Mouse (Mus musculus) midbrain, postnatal 0 days (tissue): ENCODE results near the gene Cdsn. TPM values are rescaled to one million over a fixed set of nuclear protein-coding genes. Genes with fewer than 3 reads are reported as not detected.
"Not testable (repeated sequence)": the region's sequence is repeated elsewhere in the genome, so short reads cannot be mapped to it uniquely, and the experiment has no call there.

Experiments
- ATAC-seq: fragments of 200-750 bp; cut with Nextera tagmentation; 2 replicates; pipeline ENCODE4 v1.8.0; 2017; ENCODE audit warnings: moderate number of reproducible peaks, mild to moderate bottlenecking, moderate TSS enrichment, moderate library complexity; ENCODE audit not compliant: low FRiP score
- DNase-seq: peaks from one replicate; pipeline ENCODE4 v3.0.0-alpha.2; 2015; ENCODE audit warnings: low spot score
- H3K27ac ChIP-seq: fragments of 300-500 bp; sonication (generic); 2 replicates; pipeline ENCODE4 v1.5.1; 2014; ENCODE audit warnings: low read depth, mild to moderate bottlenecking, low read length, mixed read lengths
- H3K27me3 ChIP-seq: fragments of 300-500 bp; sonication (generic); 2 replicates; pipeline ENCODE4 v1.6.1; 2014; ENCODE audit warnings: low read length, control low read depth, mixed read lengths; ENCODE audit not compliant: insufficient read depth
- H3K36me3 ChIP-seq: fragments of 300-500 bp; sonication (generic); 2 replicates; pipeline ENCODE4 v1.6.1; 2014; ENCODE audit warnings: low read length, control low read depth, mixed read lengths; ENCODE audit not compliant: insufficient read depth
- H3K4me1 ChIP-seq: fragments of 300-500 bp; sonication (generic); 2 replicates; pipeline ENCODE4 v1.6.1; 2014; ENCODE audit warnings: mild to moderate bottlenecking, control low read depth, antibody characterized with exemption, low read length, mixed read lengths; ENCODE audit not compliant: insufficient read depth
- H3K4me2 ChIP-seq: fragments of 300-500 bp; sonication (generic); 2 replicates; pipeline ENCODE4 v1.6.1; 2014; ENCODE audit warnings: low read depth, mild to moderate bottlenecking, low read length, mixed read lengths; ENCODE audit not compliant: poor library complexity, severe bottlenecking
- H3K4me3 ChIP-seq: fragments of 300-500 bp; sonication (generic); 2 replicates; pipeline ENCODE4 v1.5.1; 2014; ENCODE audit warnings: low read depth, mild to moderate bottlenecking, low read length, moderate library complexity
- H3K9ac ChIP-seq: fragments of 300-500 bp; sonication (generic); replicated peaks from 2 replicates; pipeline ENCODE4 v1.6.1; 2014; ENCODE audit warnings: mild to moderate bottlenecking, low read length, moderate library complexity, mixed read lengths; ENCODE audit not compliant: poor library complexity, severe bottlenecking
- H3K9me3 ChIP-seq: fragments of 300-500 bp; sonication (generic); 2 replicates; pipeline ENCODE4 v1.6.1; 2016; ENCODE audit warnings: low read length, control low read depth
- CTCF ChIP-seq: IDR thresholded peaks from 2 replicates; pipeline ENCODE4 v1.5.1; 2016; ENCODE audit warnings: antibody characterized with exemption, mild to moderate bottlenecking
- WGBS: fragments of 180-500 bp; shearing (Covaris S2); extraction: QIAGEN DNeasy Blood & Tissue Kit; methylation state at CpG from one replicate; pipeline ENCODE4 v1.1.7; 2014; 5-methylcytosine and 5-hydroxymethylcytosine counted together
- polyA plus RNA-seq: library from polyadenylated mRNA; unstranded; fragments of >200 nt; fragmentation: Nextera tagmentation; extraction: Ambion mirVana; gene quantifications from 2 replicates; pipeline ENCODE4 v1.2.1, GENCODE M21; 2015
- total RNA-seq: library from RNA; depleted of rRNA; stranded (reverse); fragments of >200 nt; gene quantifications from 2 replicates; pipeline ENCODE4 v1.2.3, GENCODE M21; 2014

The Cdsn gene
- total and polyA plus RNA-seq, 2 experiments from 2014 or later, result 0.22 to 1.2 TPM

DNA sequence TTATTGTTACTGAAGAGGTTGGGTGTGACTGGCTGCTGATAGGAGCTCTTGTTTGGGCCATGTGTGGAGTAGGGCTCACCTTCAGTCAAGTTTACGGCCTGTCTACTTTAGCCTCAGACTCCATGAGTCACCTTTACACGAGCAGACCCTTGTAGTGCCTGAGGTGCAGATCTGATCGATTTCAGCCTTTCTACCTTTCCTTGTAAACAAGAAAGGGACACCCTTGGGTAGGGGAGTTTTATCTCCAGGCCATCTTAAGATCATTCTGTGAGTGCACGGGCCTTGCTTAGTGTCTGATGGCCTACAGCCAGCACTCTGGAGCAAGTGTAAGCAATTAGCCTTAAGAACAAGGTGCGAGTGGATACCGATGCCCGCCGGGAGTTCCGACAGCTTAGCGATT, 45.0 kb upstream of the Cdsn start:
- DNase-seq (no peak), ATAC-seq (no peak)
- Histone ChIP-seq H3K4me3 (no peak overlapping the region), H3K9ac (no peak overlapping the region), H3K36me3 (no peaks in the 10 kb centered on the region), H3K9me3 (no peaks in the 10 kb centered on the region), H3K27me3 (peaks cover 35% of the 10 kb centered on the region; the same call in 1 of the 2 replicates), H3K27ac (no peak overlapping the region), H3K4me1 (no peaks in the 10 kb centered on the region), H3K4me2 (no peak overlapping the region)
- 18% methylated on average over 10 of the region's 10 CpGs for WGBS
- no peak for TF ChIP-seq CTCF

DNA sequence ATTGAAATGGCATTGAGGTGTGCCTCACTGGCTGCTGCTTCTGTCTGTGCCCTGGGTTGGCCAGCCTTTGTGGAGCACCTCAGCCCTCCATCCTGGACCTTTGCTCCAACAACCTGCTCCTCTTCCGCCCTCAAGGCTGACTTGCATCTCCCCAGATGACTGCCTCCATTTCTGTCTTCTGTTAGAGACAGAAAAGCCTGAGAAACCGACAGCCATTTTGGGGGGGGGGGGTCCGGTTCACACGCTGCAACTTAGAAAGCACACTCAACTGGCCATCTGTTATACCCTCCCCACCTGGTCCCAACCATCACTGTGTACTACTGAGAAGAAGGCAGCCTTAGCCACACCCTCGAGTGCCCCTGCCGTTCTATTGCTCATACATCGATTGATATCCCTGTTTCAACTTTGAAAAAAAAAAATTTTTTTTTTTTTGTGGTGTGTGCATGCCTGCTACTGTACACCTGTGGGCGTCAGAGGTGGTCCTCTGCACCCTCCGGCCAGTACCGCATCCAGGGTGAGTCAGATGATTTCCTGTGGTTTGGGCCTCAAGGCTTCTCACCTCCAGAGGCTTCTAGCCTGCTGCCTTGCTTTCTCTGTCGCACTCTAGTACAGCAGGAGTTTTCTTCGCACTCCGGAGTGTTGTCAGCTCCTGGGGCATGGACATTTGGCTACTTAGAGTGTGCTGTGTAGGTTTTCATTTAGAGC, 44.2 kb upstream of the Cdsn start:
- Histone ChIP-seq H3K27ac (no peak overlapping the region), H3K9me3 (no peaks in the 10 kb centered on the region), H3K27me3 (peaks cover 35% of the 10 kb centered on the region; the same call in 1 of the 2 replicates), H3K36me3 (no peaks in the 10 kb centered on the region), H3K4me3 (no peak overlapping the region), H3K4me2 (no peak overlapping the region), H3K4me1 (no peaks in the 10 kb centered on the region), H3K9ac (no peak overlapping the region)
- 29% methylated on average over 13 of the region's 13 CpGs for WGBS
- ATAC-seq (no peak), DNase-seq (no peak)
- TF ChIP-seq CTCF, result no peak

DNA sequence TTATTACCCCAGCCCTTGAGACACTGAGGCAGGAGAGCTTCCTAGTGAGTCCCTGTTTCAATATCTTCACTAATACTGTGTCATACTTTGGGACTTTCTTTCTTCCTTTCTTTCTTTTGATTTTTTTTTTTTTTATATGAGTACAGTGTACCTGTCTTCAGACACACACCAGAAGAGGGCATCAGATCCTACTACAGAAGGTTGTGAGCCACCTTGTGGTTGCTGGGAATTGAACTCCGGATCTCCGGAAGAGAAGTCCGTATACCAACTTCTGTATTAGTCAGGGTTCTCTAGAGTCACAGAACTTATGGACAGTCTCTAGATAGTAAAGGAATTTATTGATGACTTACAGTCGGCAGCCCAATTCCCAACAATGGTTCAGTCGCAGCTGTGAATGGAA, 43.6 kb upstream of the Cdsn start:
- not testable (repeated sequence) for H3K36me3 ChIP-seq, DNase-seq, H3K4me1 ChIP-seq, ATAC-seq, H3K4me2 ChIP-seq, H3K9ac ChIP-seq, H3K4me3 ChIP-seq, H3K9me3 ChIP-seq, H3K27ac ChIP-seq
- peak; percentile 47 for TF ChIP-seq CTCF
- WGBS, result 67% methylated on average over 5 of the region's 5 CpGs
- H3K27me3 ChIP-seq, result peaks cover 35% of the 10 kb centered on the region; the same call in 1 of the 2 replicates

DNA sequence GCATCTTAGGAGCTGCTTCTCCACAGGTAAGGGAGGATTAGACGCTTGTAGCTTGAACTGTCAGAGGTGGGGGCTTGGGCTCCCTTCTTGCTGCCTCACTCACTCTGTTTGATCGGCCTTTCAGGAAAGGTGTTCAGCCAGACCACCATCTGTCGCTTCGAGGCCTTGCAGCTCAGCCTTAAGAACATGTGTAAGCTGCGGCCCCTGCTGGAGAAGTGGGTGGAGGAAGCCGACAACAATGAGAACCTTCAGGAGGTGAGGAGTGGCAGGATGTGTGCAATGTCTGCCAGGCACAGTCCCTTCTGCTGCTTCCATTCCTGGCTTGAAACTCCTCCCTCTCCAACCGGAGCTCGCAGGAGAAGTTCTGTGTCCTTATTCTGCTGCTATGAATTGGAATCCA, 42.6 kb upstream of the Cdsn start:
- Histone ChIP-seq H3K4me1 (no peaks in the 10 kb centered on the region), H3K27me3 (peaks cover 30% of the 10 kb centered on the region; the same call in 1 of the 2 replicates), H3K27ac (no peak overlapping the region), H3K4me2 (no peak overlapping the region), H3K9ac (no peak overlapping the region), H3K4me3 (no peak overlapping the region), H3K36me3 (no peaks in the 10 kb centered on the region), H3K9me3 (no peaks in the 10 kb centered on the region)
- peak; percentile 45 for DNase-seq
- TF ChIP-seq CTCF, result peak; percentile 70
- WGBS, result 32% methylated on average over 8 of the region's 8 CpGs
- no peak for ATAC-seq

DNA sequence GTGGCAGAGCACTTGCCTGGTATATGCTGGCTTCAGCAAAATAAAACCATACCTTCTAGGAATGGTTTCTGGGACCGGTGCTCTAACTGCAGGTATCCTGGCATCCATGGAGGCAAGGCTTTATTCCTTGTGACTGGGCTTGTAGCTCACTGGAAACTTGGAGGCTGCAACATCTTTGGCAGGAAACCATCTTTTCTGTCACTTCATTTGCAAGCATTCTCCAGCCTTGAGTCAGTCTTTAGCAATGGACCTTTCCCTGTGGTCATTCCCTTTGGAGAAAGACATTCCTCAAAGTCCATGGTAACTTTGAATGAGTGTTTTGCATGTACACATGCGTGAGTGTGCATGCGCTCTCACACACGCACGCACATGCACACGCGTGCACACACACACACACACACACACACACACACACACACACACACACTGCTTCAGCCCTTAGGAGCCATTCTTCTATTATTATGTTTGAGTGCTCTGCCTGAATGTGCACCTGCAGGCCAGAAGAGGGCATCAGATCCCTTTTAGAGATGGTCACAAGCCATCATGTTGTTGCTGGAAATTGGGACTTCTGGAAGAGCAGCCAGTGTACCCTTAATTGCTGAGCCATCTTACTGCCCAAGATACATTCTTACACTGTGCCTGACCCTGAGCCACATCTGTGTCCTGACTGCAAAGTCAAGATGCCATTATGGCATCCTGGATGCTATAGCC, 38.9 kb upstream of the Cdsn start:
- 94% methylated on average over 7 of the region's 7 CpGs for WGBS

DNA sequence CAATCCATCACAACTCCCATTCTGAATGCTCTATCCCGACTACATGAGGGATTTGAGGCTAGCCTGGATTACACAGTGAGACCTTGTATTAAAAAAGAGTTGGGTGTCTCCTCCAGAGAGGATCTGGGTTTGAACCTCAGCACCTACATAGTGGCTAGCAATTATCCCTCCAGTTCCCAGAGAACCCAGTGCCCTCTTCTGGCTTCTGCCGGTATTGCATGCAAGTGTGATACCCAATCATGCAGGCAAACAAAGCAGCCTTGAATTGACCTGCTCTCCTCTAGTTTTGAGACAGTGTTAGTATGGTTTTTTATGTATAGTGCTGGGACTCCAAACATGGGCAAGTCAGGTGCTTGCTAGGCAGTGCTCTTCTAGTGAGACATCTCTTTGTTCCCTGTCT, 38.0 kb upstream of the Cdsn start:
- H3K4me2 ChIP-seq, result no peak overlapping the region
- no peaks in the 10 kb centered on the region for H3K27me3 ChIP-seq
- H3K27ac ChIP-seq, result no peak overlapping the region
- DNase-seq, result peak; percentile 34
- H3K4me3 ChIP-seq, result no peak overlapping the region
- no peak for ATAC-seq
- no peaks in the 10 kb centered on the region for H3K36me3 ChIP-seq
- H3K9me3 ChIP-seq, result no peaks in the 10 kb centered on the region
- no peaks in the 10 kb centered on the region; the same call in 1 of the 2 replicates for H3K4me1 ChIP-seq
- TF ChIP-seq CTCF, result peak; percentile 75
- WGBS, result 19% methylated on average over 2 of the region's 2 CpGs
- H3K9ac ChIP-seq, result no peak overlapping the region

More for the DNA sequence above, 38.9 kb upstream of the Cdsn start:
- Histone ChIP-seq H3K4me3 (no peak overlapping the region), H3K36me3 (no peaks in the 10 kb centered on the region), H3K27me3 (0 out of 2 replicates have a peak, but pooled peaks cover under 1% of the 10 kb centered on the region), H3K9me3 (no peaks in the 10 kb centered on the region), H3K27ac (no peak overlapping the region), H3K9ac (no peak overlapping the region), H3K4me1 (no peaks in the 10 kb centered on the region; the same call in 1 of the 2 replicates), H3K4me2 (no peak overlapping the region)
- DNase-seq (peak; percentile 37), ATAC-seq (no peak)
- TF ChIP-seq CTCF, result peak; percentile 80
